Mouse (Mus musculus): ENCODE results near the gene Wwp2.

The Wwp2 gene

DNA sequence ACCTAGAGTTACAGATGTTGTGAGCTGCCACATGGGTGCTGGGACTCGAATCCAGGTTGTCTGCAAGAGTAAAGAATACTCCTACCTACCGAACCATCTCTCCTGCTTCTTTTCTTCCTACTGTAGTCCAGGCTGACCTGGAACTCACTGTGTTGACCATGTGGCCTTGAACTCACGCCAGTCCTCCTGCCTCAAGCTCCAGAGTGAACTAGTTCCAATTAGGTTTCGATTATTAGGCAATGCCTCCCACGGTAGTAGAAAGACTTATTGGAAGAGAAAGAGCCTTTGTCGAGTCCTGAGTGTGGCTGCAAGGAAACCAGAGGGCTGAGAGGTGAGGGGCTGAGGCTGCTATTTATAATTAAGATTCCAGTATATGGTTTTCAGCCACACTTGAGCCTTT, 42.6 kb downstream of the Wwp2 start:
- no peak for DNase-seq

DNA sequence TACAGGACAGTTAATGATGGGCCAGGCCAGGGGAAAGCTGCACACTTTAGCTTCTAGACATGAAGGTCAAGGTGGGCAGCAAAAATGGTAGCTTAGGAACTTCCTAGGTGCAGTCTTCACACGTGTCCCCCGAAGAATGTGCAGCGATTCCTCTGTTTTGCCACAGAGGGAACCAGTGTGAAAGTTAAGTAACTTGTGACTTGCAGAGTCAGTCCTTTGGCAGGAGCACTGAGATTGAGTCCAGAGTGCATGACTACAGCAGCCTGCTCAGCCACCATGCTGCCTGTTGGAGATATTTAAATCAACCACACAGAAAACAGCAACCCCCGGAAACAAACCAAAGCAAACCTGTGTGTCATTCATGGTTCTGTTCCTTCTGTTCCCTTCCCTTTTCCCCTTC, 44.3 kb downstream of the Wwp2 start:
- no peak for DNase-seq

DNA sequence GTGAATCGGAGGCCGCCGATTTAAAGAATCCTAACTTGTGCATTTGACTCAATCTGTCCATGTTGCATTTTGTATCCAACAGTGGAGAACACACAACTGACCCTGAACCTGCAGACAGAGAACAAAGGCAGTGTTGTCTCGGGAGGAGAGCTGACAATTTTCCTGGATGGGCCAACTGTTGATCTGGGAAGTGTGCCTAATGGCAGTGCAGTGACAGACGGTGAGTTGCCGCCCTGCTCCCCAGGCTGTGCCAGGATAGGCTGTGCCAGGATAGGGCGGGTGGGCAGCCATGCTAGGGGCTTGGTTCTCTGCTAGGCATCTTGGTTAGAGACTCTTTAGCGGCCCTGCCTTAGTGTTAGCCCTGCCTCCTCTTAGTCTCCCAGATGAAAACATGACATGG, 47.1 kb downstream of the Wwp2 start:
- peak; percentile 57 for DNase-seq

DNA sequence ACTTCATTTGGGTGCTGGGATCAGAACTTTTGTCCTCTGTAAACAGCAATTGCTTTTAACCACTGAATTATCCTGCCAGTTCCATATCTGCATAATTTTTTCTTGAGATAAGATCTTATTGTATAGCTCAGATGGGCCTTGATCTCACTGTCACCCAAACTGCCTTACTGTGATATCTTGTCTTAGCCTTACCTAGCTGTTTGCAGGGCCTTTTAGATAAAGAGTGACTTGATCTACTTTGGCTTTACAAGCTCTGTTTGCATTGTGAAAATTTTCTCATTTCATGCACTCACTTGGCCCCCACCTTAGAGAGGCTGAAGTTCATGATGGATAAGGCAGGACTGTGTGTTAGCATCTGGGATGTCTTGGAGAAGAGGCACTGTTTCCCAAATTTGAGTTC, 48.8 kb downstream of the Wwp2 start:
- DNase-seq, result no peak

DNA sequence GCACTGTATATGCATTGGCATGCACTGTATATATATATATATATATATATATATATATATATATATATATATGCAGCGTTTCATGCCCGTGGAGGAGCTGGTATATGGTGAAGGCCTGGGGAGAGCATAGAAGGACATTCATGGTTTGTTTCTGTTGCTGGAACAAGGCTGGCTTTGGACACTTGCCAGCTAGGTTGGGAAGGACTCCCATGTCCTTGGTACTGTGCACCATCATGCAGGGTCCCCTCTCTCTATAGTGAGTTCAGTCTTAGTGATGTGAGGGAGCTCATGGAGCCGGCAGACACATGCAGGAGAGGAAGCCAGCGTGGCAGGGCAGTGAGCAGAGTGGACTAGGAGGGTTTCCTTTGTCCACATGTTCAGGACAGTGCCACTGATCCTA, 52.4 kb downstream of the Wwp2 start:
- no peak for DNase-seq

DNA sequence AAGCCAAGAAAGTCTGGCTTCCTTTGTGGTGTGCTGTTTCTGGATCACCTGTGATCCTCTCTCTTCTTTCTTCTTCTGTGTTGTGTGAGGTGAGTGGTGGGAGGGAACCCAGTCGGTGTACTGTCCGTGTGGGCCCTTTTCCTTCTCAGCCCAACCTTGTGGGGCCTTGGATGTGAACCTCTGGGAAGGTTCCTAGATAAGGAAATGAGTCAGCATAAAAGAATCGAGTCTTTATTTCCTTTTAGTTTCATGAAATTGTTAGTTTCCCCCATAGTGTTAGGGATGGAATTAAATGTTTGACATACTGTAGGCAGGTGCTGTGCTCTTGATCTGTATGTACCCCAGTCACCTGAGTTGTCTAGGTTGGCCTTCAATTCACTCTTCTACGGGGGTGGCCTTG, 52.9 kb downstream of the Wwp2 start:
- no peak for DNase-seq

DNA sequence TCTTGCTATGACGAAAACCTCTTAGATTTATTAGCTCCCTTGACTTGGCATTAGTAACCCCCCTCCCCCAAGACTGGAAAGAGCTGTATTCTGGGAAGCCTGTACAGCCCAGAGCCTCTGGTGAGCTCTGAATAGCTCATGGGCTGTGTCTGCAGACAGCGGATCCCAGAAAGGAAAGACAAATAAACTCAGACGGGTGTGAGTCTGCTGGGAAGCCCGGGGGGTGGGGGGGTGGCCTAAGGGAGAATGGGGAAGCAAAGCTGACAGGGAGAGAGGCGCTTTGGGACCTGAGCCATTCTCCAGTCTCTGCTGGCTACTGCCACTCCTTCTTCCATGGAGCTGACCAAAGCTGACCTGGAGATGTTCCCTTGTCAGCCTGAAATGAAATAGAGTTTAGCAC, 53.8 kb downstream of the Wwp2 start:
- DNase-seq, result no peak

DNA sequence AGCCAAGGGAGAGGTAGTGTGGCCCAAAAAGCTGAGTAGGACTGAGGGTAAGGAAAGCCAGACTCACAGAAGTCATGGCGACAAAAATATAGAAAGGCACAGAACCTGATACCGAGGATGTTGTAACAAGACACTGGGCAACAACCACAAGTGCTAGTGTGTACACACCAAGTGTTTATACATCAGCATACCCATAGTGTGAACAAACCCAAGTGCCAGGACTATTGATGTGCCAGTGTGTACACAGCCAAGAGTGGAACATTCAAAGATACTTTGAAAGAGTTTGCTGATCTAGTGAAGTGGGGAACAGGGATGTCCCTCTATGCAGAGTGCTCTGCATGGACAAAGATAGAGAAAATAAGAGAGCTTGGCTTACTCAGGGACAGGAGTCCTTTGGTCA, 54.5 kb downstream of the Wwp2 start:
- no peak for DNase-seq

DNA sequence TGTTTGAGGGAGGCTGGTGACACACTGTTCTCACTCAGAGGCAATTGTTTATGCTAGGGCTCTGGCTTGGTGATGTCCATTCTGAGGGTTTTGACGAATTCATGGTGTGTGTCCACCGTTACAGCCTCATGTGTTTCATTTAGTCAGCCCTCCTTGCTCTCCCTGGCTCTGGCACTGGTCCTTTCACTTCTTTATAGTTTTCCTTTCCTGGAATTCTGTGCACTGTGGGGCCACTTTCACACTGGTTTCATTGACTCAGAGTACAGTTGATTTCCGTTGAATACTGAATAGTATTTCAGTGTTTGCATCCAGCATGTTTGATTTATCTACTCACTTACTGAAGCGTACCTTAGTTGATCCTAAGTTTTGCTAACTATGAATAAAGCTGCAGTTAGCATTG, 55.0 kb downstream of the Wwp2 start:
- no peak for DNase-seq

DNA sequence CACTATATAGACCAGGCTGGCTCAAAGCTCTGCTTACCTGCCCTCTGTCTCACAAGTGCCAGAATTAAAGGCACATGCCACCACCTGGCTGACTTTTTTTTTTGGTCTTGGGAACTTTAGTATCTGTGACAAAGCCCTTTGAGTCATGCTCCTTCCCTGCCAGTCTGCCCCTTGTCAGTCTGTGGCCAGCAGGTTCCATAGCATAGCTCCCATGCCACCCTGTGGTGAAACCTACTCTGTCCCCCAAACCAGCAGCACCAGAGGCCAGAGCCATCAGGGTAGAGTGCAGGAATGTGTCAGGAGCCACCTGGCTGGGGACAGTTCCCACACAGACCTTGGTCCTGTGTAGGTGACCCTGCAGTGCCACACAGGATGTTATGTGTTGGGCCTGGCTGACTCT, 55.7 kb downstream of the Wwp2 start:
- DNase-seq, result no peak

DNA sequence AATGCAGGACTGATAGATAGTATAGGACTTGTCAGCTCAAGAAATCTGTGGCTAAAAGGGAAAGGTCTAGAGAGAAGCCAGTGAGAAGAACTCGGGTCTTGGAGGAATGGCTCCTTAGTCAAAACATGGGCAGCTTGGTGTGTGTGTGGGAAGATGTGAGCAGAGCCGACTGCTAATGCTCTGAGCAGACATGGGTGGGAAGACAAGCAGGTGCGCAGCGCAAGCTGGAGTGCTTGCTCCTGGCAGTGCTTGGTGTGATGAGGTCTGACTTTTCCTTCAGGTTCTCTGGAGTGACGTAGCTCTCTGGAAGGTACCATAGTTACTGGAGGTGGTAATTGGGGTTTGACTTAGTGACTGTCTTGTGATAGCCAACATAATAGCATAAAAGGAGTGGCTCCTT, 56.6 kb downstream of the Wwp2 start:
- no peak for DNase-seq

DNA sequence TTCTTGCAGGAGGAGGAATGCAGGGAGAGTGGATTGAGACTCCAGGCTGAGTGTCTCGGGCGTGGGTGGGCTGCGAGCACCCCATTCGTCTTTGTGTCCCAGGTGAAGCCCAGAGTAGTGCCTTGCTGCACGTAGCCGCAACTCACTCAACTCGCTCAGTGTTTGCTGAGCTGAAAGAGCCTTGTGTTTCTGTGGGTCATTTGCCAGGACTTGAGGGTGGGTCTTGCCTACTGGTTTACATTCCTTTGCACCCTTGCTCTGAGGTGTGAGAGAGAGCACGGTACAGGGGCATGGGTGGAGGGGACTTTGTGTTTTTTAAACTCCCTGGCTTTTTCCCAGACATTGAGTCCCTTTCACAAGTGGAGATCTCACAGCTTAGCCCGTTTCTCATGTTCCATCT, 59.3 kb downstream of the Wwp2 start:
- no peak for DNase-seq

DNA sequence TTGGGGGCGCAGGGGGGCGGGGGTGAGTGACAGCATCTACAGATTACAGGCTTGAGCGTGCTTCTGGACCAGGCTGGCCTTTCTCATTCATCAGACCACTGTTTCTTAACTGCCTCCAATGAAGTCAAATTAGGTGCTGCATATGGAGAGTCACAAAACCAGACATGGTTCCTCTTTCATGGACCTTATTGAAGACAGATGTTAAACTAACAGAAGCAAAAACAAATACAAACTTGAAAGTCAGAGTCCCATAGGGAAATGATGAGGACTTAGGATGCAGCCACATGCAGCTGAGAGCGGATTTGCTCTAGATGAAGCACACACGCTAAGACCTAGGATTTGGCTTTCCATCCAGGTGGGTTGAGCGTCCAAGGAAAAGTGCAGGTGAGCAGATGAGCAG, 61.5 kb downstream of the Wwp2 start:
- no peak for DNase-seq

DNA sequence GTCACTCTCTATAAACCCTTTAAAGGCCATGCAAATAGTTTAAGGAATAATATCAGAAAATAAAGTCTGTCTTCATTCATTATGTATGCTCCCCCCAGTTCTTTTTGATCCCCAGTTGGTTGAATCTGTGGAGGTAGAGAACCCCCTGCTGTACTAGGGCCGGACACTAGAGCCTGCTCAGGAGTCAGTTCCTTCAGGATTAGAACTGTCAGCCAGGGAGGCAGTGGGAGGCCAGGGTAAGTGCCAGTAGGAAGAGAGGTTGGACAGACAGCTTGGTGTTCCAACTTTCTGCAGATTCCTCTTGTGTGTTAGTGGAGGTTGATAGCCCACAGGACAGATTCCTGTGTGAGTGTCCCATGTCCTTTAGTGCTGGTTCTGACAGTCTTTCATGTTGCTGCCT, 62.2 kb downstream of the Wwp2 start:
- DNase-seq, result peak; percentile 8

DNA sequence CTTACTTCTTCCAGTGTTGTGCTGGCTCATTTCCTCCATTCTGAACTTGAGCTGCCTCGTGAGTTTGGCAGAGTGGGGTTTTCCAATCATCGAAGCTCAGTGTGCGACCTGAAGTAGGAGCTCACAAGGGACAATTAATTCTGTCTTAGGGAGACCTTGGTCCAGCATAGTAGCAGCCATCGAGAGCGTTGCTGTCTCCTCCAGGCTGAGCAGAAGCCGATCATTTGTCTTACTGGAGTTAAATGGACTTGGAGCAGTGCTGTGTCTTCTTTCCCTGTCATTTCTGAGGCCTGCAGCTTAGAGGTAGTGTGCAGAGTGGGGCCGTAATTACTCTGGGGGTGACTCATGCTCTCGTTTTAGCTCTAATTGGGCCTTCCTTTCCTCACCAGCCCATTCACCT, 62.6 kb downstream of the Wwp2 start:
- DNase-seq, result no peak

DNA sequence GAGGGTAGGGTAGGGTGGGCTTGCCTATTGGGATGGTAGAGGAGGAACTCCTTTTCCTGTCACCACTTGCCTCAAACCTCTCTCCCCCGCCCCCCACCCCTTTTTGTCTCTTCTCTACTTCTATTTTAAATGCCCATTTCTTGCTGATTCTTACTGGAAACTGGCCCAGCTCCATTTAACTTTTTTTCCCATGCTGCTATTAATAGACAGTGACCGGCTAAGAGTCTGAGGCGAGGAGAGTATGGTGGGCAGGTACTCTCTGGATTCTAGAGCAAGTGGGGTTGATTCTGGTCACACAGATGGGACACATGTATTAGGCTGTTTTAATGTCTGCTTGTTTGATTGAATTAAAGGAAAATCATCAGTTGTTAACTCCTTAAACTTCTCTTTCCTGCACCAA, 63.4 kb downstream of the Wwp2 start:
- no peak for DNase-seq

DNA sequence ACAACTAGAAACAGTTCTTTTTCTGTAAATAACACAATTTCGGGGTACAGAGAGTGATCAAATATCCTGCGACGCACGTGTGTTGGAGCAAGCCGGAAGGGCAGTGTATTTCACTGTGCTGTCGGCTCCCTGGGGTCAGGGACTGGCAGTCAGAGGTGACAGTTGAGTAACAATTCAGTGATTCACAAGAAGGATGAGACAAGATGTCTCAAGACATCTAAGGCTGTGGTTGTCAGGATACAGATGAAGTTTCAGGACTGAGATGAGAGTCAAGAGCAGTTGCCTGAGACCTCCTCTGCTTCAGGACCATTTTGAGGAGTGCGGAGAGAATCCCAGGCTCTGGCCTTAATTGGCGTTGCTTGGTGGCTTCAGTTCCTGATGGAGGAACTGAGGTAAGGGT, 66.2 kb downstream of the Wwp2 start:
- no peak for DNase-seq

DNA sequence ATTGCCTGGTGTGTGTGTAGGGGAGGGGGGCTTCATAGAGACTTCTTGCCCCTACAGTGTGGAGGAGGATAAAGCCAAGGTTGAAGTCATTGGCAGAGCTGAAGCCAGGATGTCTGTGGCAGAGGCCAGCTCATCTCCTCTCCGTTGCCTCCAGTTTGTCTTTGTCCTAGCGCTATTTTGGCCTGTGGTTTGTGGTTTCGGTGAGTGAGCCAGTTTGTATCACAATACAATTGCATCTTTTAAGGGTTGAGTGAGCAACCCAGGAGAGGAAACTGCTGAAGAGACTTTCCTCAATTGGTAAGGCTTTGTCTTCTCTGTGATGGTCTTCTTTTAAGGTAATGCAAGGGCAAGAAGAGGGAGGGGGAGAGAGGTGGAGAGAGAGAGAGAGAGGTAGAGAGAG, 66.8 kb downstream of the Wwp2 start:
- DNase-seq, result no peak

DNA sequence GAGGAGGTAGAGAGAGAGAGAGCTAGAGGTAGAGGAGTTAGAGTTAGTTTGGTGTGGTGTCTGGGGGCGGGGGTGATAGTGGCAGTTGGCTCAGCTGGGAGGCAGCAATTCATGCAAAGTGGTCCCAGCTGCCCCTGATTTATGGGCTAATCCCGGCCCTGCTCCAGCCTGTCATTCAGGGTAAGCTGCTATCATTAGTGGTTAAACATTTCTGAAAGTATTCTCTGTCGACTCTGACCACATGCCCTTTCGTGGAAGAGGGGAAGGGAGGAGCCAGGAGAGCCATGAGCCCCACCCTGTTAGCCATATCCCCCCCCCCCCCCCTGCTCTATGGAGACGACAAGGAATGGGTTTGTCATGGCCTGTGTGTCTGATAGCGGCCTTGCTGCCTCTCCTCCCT, 67.2 kb downstream of the Wwp2 start:
- DNase-seq, result no peak

DNA sequence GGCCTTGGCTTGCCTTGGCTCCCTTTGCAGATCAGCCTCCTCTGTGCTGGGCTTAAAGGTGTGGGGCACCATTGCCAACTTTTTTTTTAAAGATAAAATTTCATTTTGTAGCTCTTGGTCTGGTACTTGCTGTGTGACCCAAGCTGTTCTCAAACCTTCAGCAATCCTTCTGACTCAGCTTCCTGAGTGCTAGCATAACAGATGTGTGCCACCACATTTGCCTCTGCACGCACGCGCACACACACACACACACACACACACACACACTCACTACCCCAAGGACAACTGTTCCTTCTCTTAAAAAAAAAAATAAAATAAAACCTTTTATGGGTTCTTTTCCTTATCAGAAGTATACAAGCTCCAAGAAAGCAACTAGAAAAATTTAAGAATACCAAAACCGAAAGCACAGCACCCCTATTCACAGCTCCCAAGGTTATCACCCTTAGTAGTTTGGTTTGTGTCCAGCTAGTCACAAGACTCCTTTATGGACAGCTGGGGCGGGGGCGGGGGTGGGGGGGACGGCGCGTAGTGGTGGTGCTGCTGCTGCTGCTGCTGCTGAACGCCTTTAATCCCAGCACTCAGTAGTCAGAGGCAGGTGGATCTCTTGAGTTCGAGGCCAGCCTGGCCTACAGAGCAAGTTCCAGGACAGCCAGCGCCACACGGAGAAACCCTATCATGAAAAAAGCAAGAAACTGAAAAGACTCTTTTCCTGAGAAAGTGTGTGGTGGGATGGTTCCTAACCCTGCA, 68.2 kb downstream of the Wwp2 start:
- DNase-seq, result no peak

DNA sequence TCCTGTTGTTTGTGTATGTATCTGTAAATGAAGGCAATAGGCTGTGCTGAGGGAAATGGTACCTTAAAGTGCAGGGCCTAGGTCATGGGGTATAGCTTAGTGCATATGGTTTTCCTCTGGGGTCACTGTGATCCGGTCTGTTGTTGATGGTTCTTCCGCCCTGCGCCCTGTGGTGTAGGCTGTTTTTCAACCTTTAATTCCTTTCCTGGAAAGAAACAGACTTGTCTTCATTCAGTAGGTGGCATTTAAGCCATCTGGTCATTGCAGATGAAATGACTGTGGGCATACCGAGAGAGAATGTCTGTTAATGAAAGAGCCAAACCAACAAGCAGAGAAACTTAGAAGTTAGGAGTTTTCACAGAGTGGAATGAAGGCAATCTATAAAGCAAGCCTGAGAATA, 69.1 kb downstream of the Wwp2 start:
- DNase-seq, result peak; percentile 10

DNA sequence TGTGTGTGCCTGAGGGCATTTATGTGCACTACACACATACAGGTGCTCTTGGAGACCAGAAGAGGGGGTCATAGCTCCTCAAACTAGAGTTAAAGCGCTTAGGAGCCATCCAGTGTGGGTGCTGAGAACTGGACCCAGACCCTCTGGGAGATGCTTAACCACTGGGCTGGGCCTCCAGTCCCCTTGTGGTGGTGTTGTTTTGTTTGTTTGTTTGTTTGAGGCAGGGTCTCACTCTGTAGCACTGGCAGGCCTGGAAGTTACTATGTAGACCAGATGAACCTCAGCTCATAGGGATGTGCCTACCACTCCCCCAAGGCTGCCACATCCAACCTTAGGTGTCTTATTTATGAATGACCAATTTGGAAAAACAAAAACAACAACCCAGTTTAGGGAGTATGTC, 70.9 kb downstream of the Wwp2 start:
- no peak for DNase-seq

DNA sequence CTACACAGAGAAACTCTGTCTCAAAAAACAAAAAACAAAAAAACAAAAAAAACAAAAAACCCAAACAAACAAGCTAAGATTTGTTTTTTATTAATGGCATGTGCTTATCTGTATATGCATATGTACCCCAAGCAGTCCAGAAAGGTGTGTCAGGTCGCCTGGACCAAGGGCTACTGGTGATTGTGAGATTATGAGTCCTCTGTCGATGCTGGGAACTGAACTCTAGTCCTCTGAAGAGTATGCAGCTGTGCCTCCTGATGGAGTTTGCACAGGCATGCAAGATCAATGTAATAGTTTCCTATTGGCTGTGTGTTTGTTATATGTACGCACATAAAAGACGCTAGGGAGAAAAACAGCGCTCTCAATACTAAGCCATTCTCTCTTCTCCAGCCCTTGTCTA, 74.0 kb downstream of the Wwp2 start:
- no peak for DNase-seq

DNA sequence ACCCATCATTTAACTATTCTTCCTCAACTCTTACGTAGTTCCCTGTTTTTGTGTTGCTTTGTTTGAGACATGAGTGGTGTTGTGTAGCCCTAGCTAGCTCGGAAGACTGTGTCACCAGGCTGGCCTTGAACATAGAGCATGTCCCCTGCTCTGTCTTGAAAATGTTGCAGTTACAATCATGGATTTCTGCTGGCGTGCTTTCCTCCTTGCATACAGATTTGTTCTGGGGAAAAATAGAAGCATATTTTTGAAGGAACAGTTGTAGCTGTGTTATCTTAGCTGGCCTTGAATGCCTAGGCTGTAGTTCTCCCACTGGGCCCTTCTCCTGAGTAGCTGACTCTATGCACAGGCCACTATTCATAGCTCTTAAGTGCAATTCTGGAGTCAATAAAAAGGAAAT, 74.6 kb downstream of the Wwp2 start:
- no peak for DNase-seq

DNA sequence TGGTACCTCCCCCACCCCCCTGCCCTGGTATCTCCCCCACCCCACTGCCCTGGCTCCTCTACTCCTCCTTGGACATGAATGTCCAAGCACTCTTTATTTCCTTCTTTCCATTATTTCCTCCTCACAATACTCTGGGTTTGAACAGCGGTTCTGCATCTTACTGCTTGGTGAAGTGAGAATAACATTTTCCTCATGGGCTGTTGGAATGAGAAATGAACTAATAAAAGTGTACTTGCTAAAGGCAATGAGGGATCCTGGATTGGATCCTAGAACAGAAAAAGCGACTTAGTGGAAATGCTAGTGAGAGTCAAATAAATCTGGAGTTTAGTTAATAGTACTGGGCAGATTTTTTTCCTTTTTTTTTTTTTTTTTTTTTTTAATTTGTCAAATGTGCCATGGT, 77.1 kb downstream of the Wwp2 start:
- DNase-seq, result no peak

Measured in cerebellum, adult 11 months (tissue).